Mouse (Mus musculus): ENCODE measurements at regions not wholly inside any gene's neighbourhood (a gene's known extent, or its start where the extent isn't known, plus 50 kb on each side); places are given as distances from the start of the nearest gene placed in this dataset.

DNA sequence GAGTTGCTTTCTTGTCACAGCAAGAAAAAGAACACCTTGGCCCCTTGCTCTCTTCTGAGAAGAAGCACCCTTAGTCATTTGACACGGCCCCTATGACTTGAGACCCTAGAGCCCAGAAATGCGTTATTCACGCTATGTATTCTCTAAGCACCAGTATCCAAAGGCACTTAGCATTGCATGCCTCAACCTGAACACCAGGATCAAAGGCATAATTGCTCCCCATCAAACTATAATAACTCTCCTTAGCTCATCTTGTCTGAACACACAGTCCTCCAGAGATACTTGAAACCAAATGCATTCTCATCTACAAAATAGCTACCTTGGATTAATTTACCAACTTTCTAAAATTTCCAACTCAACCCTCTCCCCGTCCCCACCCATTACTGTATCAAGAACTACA, 437.5 kb downstream of the Ate1 start:
- DNase-seq: no peak

DNA sequence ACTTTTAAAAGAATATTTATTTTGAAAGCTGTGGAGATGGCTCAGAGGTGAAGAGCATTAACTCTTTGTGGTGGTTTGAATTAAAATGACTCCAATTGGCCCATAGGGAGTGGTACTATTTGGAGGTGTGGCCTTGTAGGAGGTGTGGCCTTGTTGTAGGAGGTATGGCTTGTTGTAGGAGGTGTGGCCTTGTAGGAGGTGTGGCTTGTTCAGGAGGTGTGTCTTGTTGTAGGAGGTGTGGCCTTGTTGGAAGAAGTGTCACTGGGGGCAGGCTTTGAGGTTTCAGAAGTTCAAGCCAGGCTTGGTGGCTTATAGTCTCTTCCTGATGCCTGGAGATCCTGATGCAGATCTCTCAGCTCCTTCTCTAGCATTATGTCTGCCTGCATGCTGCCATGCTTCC, 434.5 kb downstream of the Ate1 start:
- no peak for DNase-seq

DNA sequence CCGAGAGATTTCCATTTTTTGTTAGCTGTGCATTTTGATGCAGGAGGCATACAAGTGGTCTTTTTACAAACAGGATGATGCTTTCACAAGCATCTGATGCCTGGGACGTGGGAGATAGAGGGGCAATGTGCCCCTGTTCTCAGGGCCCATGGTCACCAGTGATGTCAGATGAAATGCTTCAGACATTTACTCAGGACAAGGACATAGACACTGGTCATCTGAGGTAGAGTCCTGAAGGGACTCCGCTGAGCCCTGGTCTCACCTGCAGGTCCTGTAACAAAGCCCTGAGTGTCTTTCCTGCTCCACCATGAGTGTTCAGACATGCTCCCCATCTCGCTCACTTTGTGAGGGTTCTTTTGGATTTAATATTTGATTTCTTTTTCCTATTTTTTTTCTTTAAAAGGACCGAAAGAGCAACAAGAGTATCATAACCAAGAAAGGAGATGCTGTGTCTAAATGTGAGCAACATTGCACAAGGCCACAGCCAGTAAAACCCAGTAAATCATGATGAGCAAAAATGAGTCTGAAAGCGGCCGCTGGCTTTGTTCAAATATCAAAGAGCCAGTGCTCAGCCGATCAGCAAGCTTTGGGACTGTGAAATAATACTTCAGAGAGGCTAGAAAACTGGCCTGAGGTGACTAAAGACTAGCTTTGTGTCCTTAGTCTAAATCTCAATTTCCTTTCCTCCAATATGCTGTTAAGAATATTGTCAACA, 430.1 kb downstream of the Ate1 start:
- peak; percentile 69 for DNase-seq

DNA sequence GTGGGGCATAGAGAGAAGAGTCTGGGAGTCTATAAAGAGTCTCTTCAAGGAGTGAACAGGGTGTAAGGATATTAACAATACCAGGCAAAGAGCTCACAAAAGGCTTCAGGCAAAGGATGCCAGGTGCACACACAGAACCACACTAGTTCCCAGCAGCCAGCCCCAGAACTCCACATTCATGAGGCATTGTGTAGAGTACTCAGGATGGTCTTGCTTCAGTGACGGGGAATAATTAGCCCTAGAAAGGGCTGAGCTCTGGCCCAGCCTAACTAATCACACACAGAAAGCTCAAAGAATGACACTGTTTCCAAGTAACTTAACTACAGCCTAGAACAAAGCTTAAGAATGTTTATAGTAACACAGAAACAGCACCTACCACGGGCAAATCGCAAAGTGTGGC, 428.2 kb downstream of the Ate1 start:
- no peak for DNase-seq

DNA sequence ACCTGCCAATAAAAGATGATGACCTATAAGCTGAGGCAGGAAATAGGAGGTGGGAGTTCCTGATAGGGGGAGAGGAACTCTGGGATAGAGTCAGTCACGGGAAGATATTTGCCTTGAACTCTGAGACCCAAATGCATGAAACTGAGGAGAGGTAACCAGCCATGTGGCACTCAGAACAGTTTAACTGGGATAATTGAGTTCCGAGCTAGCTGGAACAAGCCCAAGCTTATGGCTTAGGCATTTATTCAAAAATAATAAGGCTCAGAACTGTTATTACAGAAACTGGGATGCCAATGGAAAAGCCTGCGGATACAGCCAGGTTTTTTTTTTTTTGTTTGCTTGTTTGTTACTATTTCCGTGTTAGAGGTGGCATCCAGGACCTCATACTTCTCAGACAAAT, 425.0 kb downstream of the Ate1 start:
- DNase-seq: no peak

DNA sequence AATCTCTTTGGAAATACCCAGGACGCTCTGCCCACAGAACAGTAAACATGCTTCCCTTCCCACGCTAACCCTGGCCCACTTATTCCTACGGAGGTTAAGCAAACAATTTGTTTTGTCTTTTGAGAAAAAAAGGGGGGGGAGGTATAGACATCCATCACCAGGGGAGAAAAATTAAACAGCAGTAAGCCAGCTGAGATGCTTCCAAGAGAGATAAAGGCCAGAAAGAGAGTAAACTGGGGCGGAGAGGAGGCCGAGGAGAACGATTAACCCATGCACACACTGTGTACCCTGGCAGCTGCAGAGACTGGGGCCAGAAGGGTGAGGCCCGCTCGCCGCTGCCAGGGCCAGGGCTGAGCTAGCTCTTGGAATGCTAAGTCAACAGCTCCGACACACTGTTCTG, 421.6 kb downstream of the Ate1 start:
- peak; percentile 59 for DNase-seq

DNA sequence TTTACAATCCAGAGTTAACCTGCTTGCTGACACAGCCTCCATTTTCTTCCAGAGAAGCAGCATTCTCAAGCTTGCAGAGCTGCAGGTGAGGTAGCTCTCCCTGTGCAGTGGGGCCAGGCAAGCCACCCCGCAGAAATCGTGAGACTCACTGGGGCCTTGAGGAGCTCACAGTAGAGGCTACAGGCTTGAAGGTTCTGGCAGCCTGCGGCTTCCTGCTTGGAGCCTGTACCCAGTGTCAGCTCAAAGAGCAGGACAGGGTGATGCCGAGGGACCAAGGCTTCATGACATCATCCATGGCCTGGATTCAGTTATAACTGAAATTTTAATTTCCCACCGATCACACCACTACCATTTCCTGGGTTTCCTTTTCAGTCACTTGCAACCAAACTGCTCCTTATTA, 417.5 kb downstream of the Ate1 start:
- DNase-seq: peak; percentile 39

DNA sequence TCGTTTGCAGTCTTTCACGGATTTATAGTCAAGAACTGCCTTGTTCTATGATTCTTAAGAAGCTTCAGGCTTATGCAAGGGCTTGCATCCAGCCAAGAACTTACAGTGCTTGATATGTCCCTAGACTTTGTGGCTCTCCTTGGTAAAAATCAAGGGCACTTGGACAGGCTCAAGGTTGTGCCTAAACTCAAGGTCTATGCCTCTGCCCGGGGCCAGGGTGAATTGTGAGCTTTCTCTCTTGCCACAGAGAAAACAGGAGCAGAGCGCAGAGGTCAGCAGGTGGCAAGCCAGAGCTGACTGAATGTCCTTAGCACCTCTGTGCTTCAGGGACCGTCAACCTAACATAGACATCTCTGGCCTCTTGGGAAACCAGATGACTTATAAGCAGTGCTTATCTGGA, 413.2 kb downstream of the Ate1 start:
- DNase-seq: peak; percentile 77

DNA sequence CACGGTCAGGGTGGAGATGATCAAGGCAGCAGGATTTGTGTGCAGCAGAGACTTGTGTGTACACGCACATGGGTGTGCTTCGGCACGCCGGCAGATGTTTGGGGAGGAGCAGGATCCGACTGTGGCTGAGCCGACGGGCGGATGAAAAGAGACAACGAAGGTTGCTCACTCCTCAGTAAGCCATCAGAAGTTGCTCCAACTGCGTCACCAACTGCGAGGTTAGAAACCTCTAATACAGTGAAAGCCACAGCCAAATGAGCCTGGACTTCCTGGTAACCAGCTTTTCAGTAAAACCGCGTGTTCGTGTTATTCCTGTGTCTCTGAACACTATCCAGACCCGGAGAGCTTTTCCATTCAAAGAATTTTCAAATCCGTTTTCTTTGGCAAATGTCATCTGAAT, 411.8 kb downstream of the Ate1 start:
- DNase-seq: no peak

All from adrenal gland, postnatal 14 days (tissue).